Mouse (Mus musculus) C2C12 (cell line): ENCODE measurements around the gene Acoxl. TPM values are rescaled to one million over a fixed set of nuclear protein-coding genes. Genes with fewer than 3 reads are reported as not detected.

Experiments used
- H3K27me3 ChIP-seq: one replicate; pipeline ENCODE4 v1.6.1; 2011; ENCODE audit not compliant: control insufficient read depth, insufficient read depth, insufficient read length
- H3K36me3 ChIP-seq: one replicate; pipeline ENCODE4 v1.6.1; 2011; ENCODE audit not compliant: control insufficient read depth, insufficient read depth
- H3K4me3 ChIP-seq: one replicate; pipeline ENCODE4 v1.5.1; 2011; ENCODE audit warnings: mild to moderate bottlenecking, control low read depth; ENCODE audit not compliant: poor library complexity, insufficient read depth, severe bottlenecking
- H3K79me2 ChIP-seq: one replicate; pipeline ENCODE4 v1.6.1; 2011; ENCODE audit not compliant: control insufficient read depth, insufficient read depth
- H3K79me3 ChIP-seq: one replicate; pipeline ENCODE4 v1.6.1; 2011; ENCODE audit warnings: low read depth, control low read depth
- H3ac ChIP-seq: one replicate; pipeline ENCODE3; 2011; ENCODE audit warnings: low read depth; ENCODE audit not compliant: control insufficient read depth, insufficient read length
- CEBPB ChIP-seq: IDR thresholded peaks from one replicate; pipeline ENCODE4 v1.6.1; 2011; ENCODE audit warnings: low read depth, mild to moderate bottlenecking, control low read depth, moderate library complexity
- CTCF ChIP-seq: IDR thresholded peaks from one replicate; pipeline ENCODE4 v1.5.1; 2011; ENCODE audit not compliant: control insufficient read depth, insufficient read depth, insufficient read length
- FOSL1 ChIP-seq: IDR thresholded peaks from one replicate; pipeline ENCODE4 v1.8.0; 2011; ENCODE audit warnings: mild to moderate bottlenecking, low read length; ENCODE audit not compliant: poor library complexity, insufficient read depth, severe bottlenecking
- MAX ChIP-seq: IDR thresholded peaks from one replicate; pipeline ENCODE4 v1.6.1; 2011; ENCODE audit warnings: mild to moderate bottlenecking, control low read depth
- MYOD1 ChIP-seq: IDR thresholded peaks from one replicate; pipeline ENCODE4 v1.6.1; 2011; ENCODE audit warnings: low read depth; ENCODE audit not compliant: control insufficient read depth, insufficient read length
- MYOG ChIP-seq: IDR thresholded peaks from one replicate; pipeline ENCODE4 v1.6.1; 2011; ENCODE audit not compliant: control insufficient read depth, insufficient read length; ENCODE audit errors: extremely low read depth
- USF1 ChIP-seq: IDR thresholded peaks from one replicate; pipeline ENCODE4 v1.6.1; 2011; ENCODE audit warnings: low read depth, mild to moderate bottlenecking, control low read depth, moderate library complexity
- polyA plus RNA-seq: library from polyadenylated mRNA; unstranded; fragments of >200 nt; fragmentation: generic; extraction: Trizol; gene quantifications from one replicate; pipeline ENCODE4 v1.2.1, GENCODE M21; 2012; ENCODE audit warnings: missing spikeins

Gene Acoxl
- polyA plus RNA-seq, 1 experiment, result not detected

GRCm38 (mm10) chr2:128111537-128111936 is 272.9 kb downstream of the Acoxl start:
- H3K79me2 ChIP-seq, result no peaks in the 10 kb centered on the region
- no peaks in the 10 kb centered on the region for H3K36me3 ChIP-seq
- no peaks in the 10 kb centered on the region for H3K79me3 ChIP-seq
- TF ChIP-seq CEBPB (no peak), MYOG (no peak), FOSL1 (no peak), CTCF (no peak), USF1 (no peak), MYOD1 (no peak)
- no peaks in the 10 kb centered on the region for H3K27me3 ChIP-seq
- H3ac ChIP-seq, result no peak overlapping the region
- no peak overlapping the region for H3K4me3 ChIP-seq

DNA sequence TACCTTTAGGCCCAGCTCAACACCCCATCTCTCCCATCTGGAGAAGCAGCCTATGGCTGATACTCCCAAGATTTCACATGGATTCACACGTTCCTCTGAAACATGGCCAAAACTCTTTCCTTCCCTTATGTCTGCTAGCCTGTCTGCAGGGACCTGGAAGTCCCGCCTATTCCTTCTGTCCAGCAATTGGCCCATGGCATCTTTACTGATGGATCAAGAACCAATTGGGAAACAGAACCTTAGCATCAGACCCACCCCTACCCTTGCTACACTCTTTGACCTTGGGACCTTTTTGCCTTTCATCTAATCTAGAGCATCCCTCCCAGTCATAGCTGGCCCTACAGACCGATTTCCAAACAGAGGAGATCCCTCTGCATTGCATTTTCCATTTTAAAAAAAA is 275.9 kb downstream of the Acoxl start:
- Histone ChIP-seq H3K79me2 (no peaks in the 10 kb centered on the region), H3K27me3 (no peaks in the 10 kb centered on the region), H3K79me3 (no peaks in the 10 kb centered on the region), H3K4me3 (no peak overlapping the region), H3ac (no peak overlapping the region), H3K36me3 (no peaks in the 10 kb centered on the region)
- TF ChIP-seq MYOD1 (no peak), MYOG (no peak), CEBPB (no peak), USF1 (no peak)

DNA sequence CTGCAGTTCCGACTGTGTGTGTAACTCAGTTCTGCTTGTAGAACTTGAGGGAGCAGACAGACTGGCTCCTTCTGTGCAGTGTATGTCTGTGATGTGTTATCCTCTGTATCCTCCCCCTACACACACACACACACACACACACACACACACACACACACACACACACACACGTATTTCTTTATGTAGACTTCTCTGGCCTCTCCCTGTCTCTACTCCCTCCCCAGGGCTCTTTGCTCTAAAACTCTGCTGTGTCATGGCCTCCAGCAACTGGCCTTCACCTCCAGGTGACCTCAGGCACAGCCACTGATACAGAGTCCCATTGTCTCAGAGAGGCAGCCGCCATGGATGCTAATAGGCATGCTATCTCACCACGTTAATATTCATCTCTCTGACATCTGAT is 276.9 kb downstream of the Acoxl start:
- Histone ChIP-seq H3ac (no peak overlapping the region), H3K79me3 (no peaks in the 10 kb centered on the region), H3K36me3 (no peaks in the 10 kb centered on the region), H3K4me3 (no peak overlapping the region), H3K27me3 (no peaks in the 10 kb centered on the region), H3K79me2 (no peaks in the 10 kb centered on the region)
- TF ChIP-seq MYOG (no peak), FOSL1 (no peak), MAX (no peak), CTCF (no peak), MYOD1 (no peak), USF1 (no peak)

DNA sequence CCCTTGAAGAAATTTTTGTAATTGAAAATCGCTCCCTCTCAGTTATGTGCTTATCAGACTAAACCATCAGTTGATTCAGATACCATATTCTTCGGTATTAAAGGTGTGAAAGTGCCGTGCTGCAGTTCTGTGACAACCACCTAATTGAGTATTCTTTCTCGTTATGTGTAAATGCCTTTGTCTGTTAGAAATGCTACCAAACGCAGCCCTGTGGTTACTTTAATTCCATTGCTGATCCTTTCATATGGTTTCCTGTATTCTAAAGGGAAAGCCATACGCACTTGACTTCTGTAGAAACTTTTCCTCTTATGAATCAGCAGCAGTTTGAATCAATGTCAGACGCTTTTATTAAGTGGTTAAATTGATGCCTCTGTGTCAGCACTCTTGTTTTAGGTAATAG is 278.9 kb downstream of the Acoxl start:
- no peaks in the 10 kb centered on the region for H3K79me2 ChIP-seq
- no peak for TF ChIP-seq MYOG
- TF ChIP-seq CEBPB, result no peak
- no peak for TF ChIP-seq FOSL1
- no peak for TF ChIP-seq CTCF
- TF ChIP-seq MAX, result no peak
- no peak for TF ChIP-seq MYOD1
- no peak for TF ChIP-seq USF1
- H3K27me3 ChIP-seq, result no peaks in the 10 kb centered on the region
- no peak overlapping the region for H3K4me3 ChIP-seq
- no peaks in the 10 kb centered on the region for H3K79me3 ChIP-seq
- no peaks in the 10 kb centered on the region for H3K36me3 ChIP-seq
- no peak overlapping the region for H3ac ChIP-seq

DNA sequence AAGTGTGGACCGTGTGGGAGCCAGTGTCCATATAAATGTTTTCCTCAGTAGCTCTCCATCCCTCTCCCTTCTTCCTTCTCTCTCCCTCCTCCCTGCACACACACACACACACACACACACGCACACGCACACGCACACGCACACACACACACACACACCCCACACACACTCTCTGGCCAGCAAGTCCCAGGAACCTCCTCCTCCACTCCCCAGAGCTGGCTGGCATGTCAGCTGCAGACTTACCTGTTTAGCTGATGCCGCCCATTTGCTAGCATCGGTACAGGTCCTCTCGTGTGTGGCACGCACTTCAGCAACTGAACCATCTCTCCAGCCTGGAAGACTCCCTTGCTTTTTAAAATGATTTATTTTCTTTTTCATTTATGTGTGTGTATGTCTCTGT is 280.3 kb downstream of the Acoxl start:
- H3K36me3 ChIP-seq, result no peaks in the 10 kb centered on the region
- no peak overlapping the region for H3ac ChIP-seq
- no peak overlapping the region for H3K4me3 ChIP-seq
- H3K79me3 ChIP-seq, result no peaks in the 10 kb centered on the region
- H3K27me3 ChIP-seq, result no peaks in the 10 kb centered on the region
- no peaks in the 10 kb centered on the region for H3K79me2 ChIP-seq
- TF ChIP-seq USF1, result no peak
- TF ChIP-seq MYOD1, result no peak
- no peak for TF ChIP-seq MAX
- TF ChIP-seq FOSL1, result no peak
- no peak for TF ChIP-seq MYOG

DNA sequence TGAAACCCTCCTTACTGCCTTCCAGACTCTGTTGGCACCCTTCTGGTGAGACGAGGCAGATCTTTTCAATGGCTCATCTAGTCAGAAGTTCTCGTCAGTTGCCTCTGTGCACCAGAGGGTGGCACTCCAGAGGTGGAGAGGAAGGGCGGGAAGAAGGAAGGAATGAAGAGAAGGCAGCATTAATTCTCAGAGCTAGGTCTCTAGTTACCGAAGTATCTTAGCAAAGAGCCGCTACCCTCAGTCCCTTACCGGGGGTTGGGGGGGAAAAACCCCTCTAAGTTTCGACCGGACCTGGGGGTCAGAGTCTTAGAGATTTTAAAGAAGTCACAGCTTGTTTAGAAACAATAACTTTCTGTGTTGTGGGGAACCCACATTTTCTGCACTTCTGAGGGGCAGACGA is 283.8 kb downstream of the Acoxl start:
- TF ChIP-seq CEBPB (no peak), MAX (peak; percentile 18)
- H3K79me2 ChIP-seq, result peaks cover 9% of the 10 kb centered on the region
- no peak overlapping the region for H3K4me3 ChIP-seq

More for the DNA sequence above, 283.8 kb downstream of the Acoxl start:
- no peaks in the 10 kb centered on the region for H3K27me3 ChIP-seq
- H3ac ChIP-seq, result no peak overlapping the region
- H3K79me3 ChIP-seq, result no peaks in the 10 kb centered on the region
- no peaks in the 10 kb centered on the region for H3K36me3 ChIP-seq
